Mouse (Mus musculus) bone marrow, adult 2 months (tissue): ENCODE data around the gene Stk4.

Experiments
- CTCF ChIP-seq: fragments of 200-500 bp; IDR thresholded peaks from 2 replicates; pipeline ENCODE4 v1.5.1; 2011; ENCODE audit warnings: low read length, control low read depth; ENCODE audit not compliant: control insufficient read depth, insufficient read depth
- POLR2A ChIP-seq: fragments of 200-500 bp; IDR thresholded peaks from 2 replicates; pipeline ENCODE4 v1.6.1; 2011; ENCODE audit warnings: low read depth, mild to moderate bottlenecking, control low read depth, low read length, borderline replicate concordance; ENCODE audit not compliant: control insufficient read depth

DNA sequence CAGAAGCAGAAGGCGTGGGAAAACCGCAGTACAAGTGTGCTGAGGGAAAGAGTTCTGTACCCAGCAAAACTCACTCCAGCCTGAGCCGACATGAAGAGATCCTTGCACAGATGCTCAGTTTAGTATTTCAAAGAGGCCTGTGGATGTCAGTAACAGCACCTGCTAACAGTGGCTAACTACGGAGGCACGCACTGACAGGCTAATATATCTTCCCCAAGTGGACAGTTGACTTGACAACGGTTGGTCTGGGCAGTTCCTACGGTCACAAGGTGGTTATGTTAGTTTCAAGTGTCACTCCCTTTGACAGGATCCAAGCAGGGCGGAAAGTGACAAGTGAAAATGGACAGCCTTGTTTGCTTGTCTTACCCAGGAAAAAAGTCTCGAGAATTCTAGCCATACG, 12.1 kb downstream of the Stk4 start:
- no peak for TF ChIP-seq CTCF
- no peak for TF ChIP-seq POLR2A
